Mouse (Mus musculus): Measurements from ENCODE around the gene Yipf7.

Yipf7 gene

DNA sequence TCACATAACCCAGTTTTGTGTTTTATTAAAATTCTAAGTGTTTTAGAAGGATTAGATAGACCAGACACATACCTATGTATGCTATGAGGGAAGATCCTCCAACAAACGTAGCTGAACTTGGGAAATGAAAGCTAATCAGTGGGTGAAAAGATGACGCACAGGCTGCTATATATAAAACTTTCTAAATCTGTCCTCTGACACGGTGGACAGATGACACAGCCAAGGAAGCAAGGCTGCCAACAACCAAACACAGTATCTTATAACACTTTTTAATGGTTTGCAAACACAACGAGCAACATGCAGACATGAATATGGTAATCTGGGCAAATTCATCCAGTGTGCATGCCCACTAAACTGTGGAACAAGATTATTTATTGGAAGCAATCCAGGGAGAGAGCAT, at the start of gene Yipf7:
TSS of gene Yipf7 (minus strand) at position 160 of the 400 bp plus-strand sequence.
- DNase-seq (ENCODE audit: inconsistent ontology term): no peak

DNA sequence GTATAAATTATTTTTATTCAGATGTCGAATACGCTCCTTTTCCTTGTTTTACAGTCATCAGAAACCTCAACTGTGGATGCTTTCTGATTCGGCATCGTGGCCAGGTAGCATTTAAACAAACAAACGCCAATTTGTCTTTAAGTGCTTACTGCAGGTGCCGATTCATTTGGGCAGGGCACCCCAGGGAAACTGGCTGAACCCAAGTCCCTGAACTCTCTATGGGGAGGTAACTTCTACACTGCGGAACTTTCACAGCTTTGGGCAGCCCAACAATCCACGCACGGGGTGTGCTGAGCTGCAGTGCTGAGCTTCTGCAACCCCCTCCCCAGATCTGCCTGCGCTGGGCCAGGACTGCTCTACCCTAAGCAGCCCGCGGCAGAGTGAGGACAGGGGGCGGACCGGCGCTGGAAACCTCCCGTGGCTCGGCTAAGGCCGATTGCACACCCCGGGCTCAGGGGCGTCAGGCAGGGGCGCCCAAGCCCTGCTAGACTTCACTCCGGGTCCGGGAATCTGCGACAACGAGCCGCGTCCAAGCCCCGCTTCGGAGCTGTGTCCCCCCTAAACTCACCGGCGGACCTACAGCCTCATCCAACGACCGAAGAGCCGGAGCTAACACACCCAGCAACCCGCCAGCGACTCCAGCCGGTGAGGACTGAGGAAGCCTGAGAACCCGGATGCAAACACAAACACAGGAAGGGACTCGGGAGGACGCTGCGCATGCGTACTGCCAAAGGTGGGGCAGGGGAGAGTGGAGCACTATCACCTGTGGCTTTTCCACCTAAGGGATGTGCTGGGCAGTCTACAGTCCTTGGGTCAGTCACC, 49.4 kb upstream of the Yipf7 start, which contains the start of gene Gnpda2:
TSS of gene Gnpda2 (minus strand) at position 701 of the 822 bp plus-strand sequence.
- DNase-seq (ENCODE audit: inconsistent ontology term): peak; percentile 90

DNA sequence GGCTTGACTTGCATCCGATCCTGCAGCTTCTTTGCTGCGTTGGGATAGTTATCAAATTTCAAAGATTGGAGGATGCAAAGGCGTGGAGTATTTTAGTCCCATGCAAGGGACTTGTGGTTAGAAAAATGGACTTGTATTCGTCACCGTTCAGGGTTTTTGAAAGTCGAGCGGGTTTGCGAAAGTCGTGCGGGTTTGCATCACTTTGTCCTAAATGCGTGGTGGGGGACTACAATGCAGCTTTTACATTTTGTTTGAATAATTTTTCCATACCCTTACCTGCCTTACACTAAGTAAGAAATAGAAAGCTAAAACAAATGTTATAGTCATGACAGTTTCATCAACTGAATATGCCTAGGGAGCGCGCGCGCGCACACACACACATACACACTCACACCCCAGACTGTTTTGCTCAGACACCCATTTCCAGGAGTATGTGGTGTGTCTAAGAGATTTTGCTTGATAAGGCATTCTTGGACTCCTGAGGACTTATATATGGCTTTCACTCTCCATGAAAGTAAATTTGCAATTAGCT, 15.0 kb upstream of the Yipf7 start:
- DNase-seq (ENCODE audit: inconsistent ontology term): peak; percentile 35

DNA sequence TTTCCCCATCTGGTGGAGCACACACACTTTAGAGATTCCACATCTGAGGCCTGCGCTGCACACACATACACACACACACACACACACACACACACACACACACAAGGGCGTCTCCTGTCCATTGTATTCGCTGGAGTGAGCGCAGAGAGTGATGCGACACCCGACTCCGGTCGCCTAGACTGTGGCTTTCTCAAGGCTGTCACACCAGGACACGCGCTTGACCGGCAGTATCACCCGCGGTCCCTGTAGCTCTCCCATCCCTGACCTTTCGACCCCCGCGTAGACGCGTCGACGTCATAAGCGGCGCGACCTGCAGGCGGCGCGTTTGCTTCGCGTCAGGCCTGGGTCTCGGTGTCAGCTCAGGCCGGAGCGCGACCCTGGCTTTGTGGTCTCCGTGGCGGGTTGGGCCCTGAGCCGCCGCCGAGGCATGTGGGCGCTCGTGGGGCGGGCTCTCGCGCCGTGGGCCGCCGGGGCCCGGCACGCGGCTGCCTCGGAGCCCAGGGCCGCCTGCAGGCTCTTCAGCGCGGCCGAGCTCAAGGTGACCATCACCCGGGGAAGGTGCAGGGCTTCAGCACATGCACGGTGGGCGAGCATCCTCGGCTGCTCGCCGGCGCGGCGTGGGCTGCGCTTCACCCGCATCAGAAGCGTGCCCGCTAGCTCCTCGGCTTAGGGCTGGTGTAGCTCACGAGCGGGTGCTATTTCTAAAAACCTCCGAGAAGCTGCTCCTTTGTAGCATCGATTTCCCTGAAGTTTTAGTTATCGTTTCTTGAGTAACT, 14.4 kb upstream of the Yipf7 start, which contains the start of gene Guf1:
TSS of gene Guf1 (plus strand) at position 296 of the 776 bp plus-strand sequence.
- peak; percentile 95 for DNase-seq (ENCODE audit: inconsistent ontology term)

DNA sequence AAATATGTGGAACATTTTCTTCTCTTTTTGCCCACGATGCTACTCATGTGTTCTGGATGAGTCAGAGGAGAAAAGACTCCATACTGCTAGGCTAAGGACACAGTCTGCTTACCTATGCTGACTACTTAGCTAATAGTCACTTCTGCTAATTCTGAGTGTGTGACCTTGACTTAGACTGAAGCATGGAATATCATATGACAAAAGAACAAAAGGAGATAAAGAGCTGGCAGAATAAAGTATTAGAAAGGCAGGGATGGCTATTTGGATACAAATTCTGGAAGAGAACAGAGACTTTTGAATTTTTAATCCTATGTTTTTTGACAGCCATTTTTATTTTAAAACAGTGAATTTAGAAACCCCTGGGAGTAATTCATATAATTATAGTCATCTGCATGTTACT, 768 bp downstream of the Yipf7 start:
- no peak for DNase-seq (ENCODE audit: inconsistent ontology term)

DNA sequence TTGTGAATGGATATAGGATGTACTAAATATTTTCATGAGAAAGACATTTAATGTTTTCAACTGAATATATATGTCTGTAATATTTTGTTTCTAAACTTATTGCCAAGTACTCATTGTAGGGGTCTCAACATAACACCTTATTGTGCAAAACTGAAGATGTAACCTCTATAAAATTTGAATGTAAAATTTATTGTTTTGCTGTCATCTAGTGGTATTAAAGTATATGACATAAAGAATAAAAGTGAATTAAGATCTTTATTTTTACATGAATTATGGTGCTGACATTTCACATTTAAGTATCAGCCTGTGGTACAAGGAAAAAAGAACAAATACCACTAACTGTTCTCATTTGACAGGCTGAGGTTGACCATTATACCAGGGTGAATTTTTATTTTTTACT, 18.5 kb downstream of the Yipf7 start:
- peak; percentile 3 for DNase-seq (ENCODE audit: inconsistent ontology term)

DNA sequence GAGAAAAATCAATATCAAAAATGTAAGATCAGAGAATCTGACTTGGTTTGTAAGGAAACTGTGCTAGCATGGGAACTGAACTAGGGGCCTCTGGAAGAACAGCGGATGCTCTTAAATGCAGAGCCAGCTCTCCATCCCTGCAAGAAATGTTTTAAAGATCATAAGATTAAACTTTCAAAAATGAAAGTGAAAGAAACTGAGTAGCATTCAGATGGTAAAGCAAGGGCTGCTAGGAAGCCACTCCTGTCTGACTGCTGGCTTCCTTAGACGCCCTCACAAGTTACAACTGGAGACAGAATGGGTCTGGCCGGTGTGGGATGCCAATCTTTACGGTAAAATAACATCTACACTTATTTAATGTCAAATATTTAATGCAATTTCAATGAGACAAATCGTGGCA, 20.4 kb downstream of the Yipf7 start:
- DNase-seq (ENCODE audit: inconsistent ontology term): peak; percentile 4

DNA sequence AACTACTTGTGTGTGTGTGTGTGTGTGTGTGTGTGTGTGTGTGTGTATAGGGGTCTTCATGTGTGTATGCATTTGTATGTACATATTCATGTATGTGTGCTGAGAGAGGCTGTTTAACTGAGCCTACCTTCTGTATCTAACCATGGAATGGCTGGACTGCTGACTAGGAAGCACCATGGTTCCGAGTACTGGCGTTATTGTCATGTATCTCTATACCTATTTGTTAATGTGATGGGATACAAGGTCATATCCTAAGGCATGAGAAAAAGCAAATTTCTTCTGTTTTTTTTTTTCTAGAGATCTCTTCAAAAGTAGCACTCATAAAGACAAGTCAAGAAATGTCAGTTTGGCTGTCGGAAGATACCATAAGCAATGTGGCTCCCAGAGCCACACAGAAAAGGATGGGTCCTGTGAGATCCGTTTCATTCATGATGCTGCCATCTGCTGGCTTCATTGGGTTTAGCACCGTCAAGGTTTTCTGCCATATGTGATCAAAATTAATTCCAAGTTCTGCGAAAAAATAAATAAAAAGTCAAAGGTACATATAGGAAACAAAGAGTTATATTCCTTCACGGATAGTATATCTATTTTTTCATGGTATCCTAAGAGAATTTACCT, 21.7 kb downstream of the Yipf7 start:
- DNase-seq (ENCODE audit: inconsistent ontology term): peak; percentile 54

DNA sequence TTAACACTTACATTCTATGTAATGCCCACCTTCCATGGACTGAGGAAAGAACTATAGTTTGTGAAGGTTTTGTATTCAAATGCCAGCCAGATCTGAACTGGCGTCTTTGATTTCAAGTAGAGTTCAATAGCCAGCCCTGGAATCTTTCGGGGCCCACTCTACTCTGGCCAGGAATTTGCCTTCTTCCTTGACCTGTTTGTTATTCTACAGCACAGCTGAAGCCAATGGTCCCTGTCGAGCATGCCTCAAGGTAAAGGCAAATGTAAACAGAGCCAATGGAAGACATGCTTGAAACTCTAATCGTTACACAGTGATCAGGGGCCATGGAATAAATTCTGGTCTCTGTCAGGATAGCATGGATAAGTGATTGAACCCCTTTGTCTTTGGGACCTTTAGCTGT, 30.2 kb downstream of the Yipf7 start:
- DNase-seq (ENCODE audit: inconsistent ontology term): no peak

DNA sequence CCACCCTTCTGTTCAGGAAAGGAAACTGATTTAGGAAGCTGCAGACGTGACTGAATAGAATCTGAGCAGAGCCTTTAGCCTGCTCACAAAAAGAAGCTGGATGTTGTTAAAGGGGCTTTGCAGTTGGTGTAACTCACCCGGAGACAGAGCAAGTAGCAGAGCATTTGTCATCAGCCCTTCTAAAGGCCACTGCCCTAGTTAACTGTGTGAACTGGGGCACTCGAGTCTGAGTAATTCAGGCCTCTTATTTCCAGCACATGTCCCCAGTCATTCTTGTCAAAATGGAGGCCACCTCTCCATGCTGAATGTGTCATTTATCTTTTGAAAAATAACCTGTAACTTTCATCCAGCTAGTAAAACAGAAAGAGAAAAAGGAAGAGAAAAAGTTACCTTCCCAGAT, 30.8 kb downstream of the Yipf7 start:
- DNase-seq (ENCODE audit: inconsistent ontology term): peak; percentile 35

DNA sequence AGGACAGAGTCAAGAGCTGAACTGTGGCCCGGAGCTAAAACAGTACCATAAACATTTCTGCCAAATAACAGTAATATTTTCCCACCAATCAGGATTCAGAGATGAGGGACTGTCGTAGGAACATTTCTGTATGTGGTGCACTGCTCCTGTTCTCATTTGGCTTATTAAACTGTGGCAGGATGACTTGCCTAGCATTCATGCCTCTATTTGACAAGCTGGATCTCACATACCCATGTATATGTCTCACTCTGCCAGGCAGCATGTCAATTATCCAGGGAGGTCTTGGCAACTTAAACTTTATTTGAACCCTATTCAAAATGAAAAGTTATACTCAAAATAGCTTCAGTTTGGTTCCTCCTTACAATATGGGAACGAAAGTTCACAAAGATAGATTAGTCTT, 35.4 kb downstream of the Yipf7 start:
- DNase-seq (ENCODE audit: inconsistent ontology term): no peak

DNA sequence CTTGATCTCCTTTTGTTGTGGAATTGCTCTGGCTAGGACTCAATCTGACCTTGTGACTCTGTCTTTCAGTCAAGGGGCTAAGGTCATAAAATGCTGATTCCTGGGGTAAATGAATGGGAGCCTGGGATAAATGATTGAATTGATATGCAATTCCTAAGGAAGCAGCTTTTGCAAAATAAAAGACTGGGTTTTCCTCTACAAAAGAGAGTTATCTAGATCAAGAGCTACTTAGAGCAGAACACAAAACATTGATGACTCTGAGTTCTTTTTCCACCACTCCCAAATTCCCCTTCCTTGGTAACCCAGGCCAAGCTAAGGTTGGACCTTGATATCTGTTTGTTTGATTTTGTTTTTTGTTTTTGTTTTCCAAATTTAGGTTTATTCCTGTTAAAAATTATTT, 53.4 kb downstream of the Yipf7 start:
- DNase-seq (ENCODE audit: inconsistent ontology term): no peak

DNA sequence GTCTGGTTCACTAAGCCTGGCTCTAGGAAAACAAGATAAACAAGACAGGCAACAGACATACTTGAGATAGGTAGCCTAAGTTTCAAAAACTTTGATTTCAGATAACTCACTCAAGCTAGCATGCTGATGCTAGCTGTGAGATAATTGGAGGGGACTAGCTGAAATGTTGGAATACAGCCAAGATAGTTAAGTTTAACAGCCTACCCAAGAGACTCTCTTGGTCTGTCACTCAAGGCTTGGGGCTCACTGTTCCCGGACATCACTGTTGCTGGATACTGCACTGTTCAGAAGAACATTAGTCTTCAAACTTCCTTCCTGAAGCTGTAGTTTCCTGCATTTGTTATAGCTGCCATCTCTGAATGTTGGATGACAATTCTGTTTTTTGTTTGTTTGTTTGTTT, 74.9 kb downstream of the Yipf7 start:
- no peak for DNase-seq (ENCODE audit: inconsistent ontology term)

Measured in Muller cell, postnatal 12 days (primary cell).